Mouse (Mus musculus): ENCODE measurements around the gene Olfr584.
A peak's percentile ranks its signal among the peaks of the same experiment; 100 is the strongest.

Olfr584 gene

GRCm38 (mm10) chr7:103081585-103081984 is at the start of gene Olfr584:
Gene Olfr584 (plus strand): TSS chr7:103081885.
- DNase-seq (ENCODE audit: low read depth, low spot score): no peak

GRCm38 (mm10) chr7:103037724-103038123 is 44.0 kb upstream of the Olfr584 start, which contains the start of gene Olfr582:
Gene Olfr582 (plus strand): TSS chr7:103038024.
- no peak for DNase-seq (ENCODE audit: low read depth, low spot score)

GRCm38 (mm10) chr7:103051000-103051399 is 30.7 kb upstream of the Olfr584 start, which contains the start of gene Olfr583:
Gene Olfr583 (plus strand): TSS chr7:103051300.
- no peak for DNase-seq (ENCODE audit: low read depth, low spot score)

GRCm38 (mm10) chr7:103097420-103097819 is 15.7 kb downstream of the Olfr584 start, which contains the start of gene Olfr585:
Gene Olfr585 (plus strand): TSS chr7:103097720.
- DNase-seq (ENCODE audit: low read depth, low spot score): no peak

GRCm38 (mm10) chr7:103119406-103119805 is 37.7 kb downstream of the Olfr584 start:
- DNase-seq (ENCODE audit: low read depth, low spot score): peak; percentile 6

- no peak for DNase-seq (ENCODE audit: low read depth, low spot score)
Measured at GRCm38 (mm10) chr7:103125538-103125937, 43.9 kb downstream of the Olfr584 start, which contains the start of gene Olfr586. Gene Olfr586 (minus strand): TSS chr7:103125638.

Measured in mesoderm, embryonic 11.5 days (tissue).